Mouse (Mus musculus) megakaryocyte-erythroid progenitor cell, adult 5-6 weeks (primary cell): ENCODE data around the gene Heatr4. TPM values are rescaled to one million over a fixed set of nuclear protein-coding genes. Genes with fewer than 3 reads are reported as not detected.

Experiments used
- total RNA-seq, 2 experiments: library from RNA; stranded (forward) in 1 of 2; stranded (reverse) in 1 of 2; fragments of 200-1000, 215-1000 nt in 1 of 2; fragments of >200 nt in 1 of 2; fragmentation: Nextera tagmentation in 1 of 2; gene quantifications; 2 replicates each; pipeline ENCODE4 v1.2.3; 2014 to 2017

Heatr4 gene
- total RNA-seq, 2 experiments from 2014 or later, result not detected

Other genes with a start within 250 kb of the Heatr4 start
- not detected in 2 replicates for gene Papln, start 221.2 kb downstream of the Heatr4 start, total RNA-seq (2014; fragmentation: Nextera tagmentation)
- not detected in 2 replicates for gene Papln, start 221.2 kb downstream of the Heatr4 start, total RNA-seq (2017)
- 14.6 and 24.8 TPM in 2 replicates for gene Numb, start 62.9 kb downstream of the Heatr4 start, total RNA-seq (2014; fragmentation: Nextera tagmentation)
- 8.8 and 11.7 TPM in 2 replicates for gene Numb, start 62.9 kb downstream of the Heatr4 start, total RNA-seq (2017)
- gene Riox1, start 34.2 kb downstream of the Heatr4 start, total RNA-seq (2014; fragmentation: Nextera tagmentation), result 15.3 and 18.2 TPM in 2 replicates
- 12.5 and 15.5 TPM in 2 replicates for gene Riox1, start 34.2 kb downstream of the Heatr4 start, total RNA-seq (2017)
- gene Acot2, start 3.0 kb upstream of the Heatr4 start, total RNA-seq (2014; fragmentation: Nextera tagmentation), result 10.3 and 11.5 TPM in 2 replicates
- gene Acot2, start 3.0 kb upstream of the Heatr4 start, total RNA-seq (2017), result 17.8 and 18.6 TPM in 2 replicates
- gene Acot1, start 24.6 kb upstream of the Heatr4 start, total RNA-seq (2014; fragmentation: Nextera tagmentation), result not detected in 2 replicates
- gene Acot1, start 24.6 kb upstream of the Heatr4 start, total RNA-seq (2017), result 4.4 and 5.9 TPM in 2 replicates
- gene Acot4, start 53.5 kb upstream of the Heatr4 start, total RNA-seq (2014; fragmentation: Nextera tagmentation), result not detected in 2 replicates
- 0.19 TPM in 1 of 2 replicates, not detected in the other for gene Acot4, start 53.5 kb upstream of the Heatr4 start, total RNA-seq (2017)
- not detected in 2 replicates for gene Gm49366, start 54.1 kb upstream of the Heatr4 start, total RNA-seq (2014; fragmentation: Nextera tagmentation)
- not detected in 2 replicates for gene Gm49366, start 54.1 kb upstream of the Heatr4 start, total RNA-seq (2017)
- gene Acot3, start 67.3 kb upstream of the Heatr4 start, total RNA-seq (2014; fragmentation: Nextera tagmentation), result not detected in 2 replicates
- not detected in 2 replicates for gene Acot3, start 67.3 kb upstream of the Heatr4 start, total RNA-seq (2017)
- not detected in 2 replicates for gene Acot5, start 84.5 kb upstream of the Heatr4 start, total RNA-seq (2014; fragmentation: Nextera tagmentation)
- not detected in 2 replicates for gene Acot5, start 84.5 kb upstream of the Heatr4 start, total RNA-seq (2017)
- gene Acot6, start 115.8 kb upstream of the Heatr4 start, total RNA-seq (2014; fragmentation: Nextera tagmentation), result 6.9 and 11.3 TPM in 2 replicates
- gene Acot6, start 115.8 kb upstream of the Heatr4 start, total RNA-seq (2017), result 4.1 and 4.7 TPM in 2 replicates
- gene Dnal1, start 129.5 kb upstream of the Heatr4 start, total RNA-seq (2014; fragmentation: Nextera tagmentation), result 0.26 and 3.9 TPM in 2 replicates
- 1.4 and 2.3 TPM in 2 replicates for gene Dnal1, start 129.5 kb upstream of the Heatr4 start, total RNA-seq (2017)
- gene Pnma1, start 163.6 kb upstream of the Heatr4 start, total RNA-seq (2014; fragmentation: Nextera tagmentation), result not detected in 2 replicates
- 1.2 TPM in 1 of 2 replicates, not detected in the other for gene Pnma1, start 163.6 kb upstream of the Heatr4 start, total RNA-seq (2017)
- gene Elmsan1, start 234.0 kb upstream of the Heatr4 start, total RNA-seq (2014; fragmentation: Nextera tagmentation), result 29.6 and 42.1 TPM in 2 replicates
- gene Elmsan1, start 234.0 kb upstream of the Heatr4 start, total RNA-seq (2017), result 12.9 and 13.2 TPM in 2 replicates